Mouse (Mus musculus): ENCODE data around the gene Tmem126a. TPM values are rescaled to one million over a fixed set of nuclear protein-coding genes. Genes with fewer than 3 reads are reported as not detected.

Tmem126a gene
- polyA plus RNA-seq, 1 experiment from 2014 or later: 105 TPM

Other genes starting within 250 kb of the Tmem126a start
- not detected in 2 replicates for gene Ccdc83, start 191.5 kb downstream of the Tmem126a start, polyA plus RNA-seq (2016; fragmentation: Nextera tagmentation; extraction: Ambion mirVana)
- 7.4 and 8.9 TPM in 2 replicates for gene Sytl2, start 155.0 kb downstream of the Tmem126a start, polyA plus RNA-seq (2016; fragmentation: Nextera tagmentation; extraction: Ambion mirVana)
- 2.2 and 2.7 TPM in 2 replicates for gene Ccdc89, start 30.7 kb downstream of the Tmem126a start, polyA plus RNA-seq (2016; fragmentation: Nextera tagmentation; extraction: Ambion mirVana)
- 68.9 and 69.0 TPM in 2 replicates for gene Crebzf, start 14.5 kb downstream of the Tmem126a start, polyA plus RNA-seq (2016; fragmentation: Nextera tagmentation; extraction: Ambion mirVana)
- gene Tmem126b, start 18.8 kb upstream of the Tmem126a start, polyA plus RNA-seq (2016; fragmentation: Nextera tagmentation; extraction: Ambion mirVana): 40.5 and 42.4 TPM in 2 replicates
- 7.4 and 11.0 TPM in 2 replicates for gene Dlg2, start 19.4 kb upstream of the Tmem126a start, polyA plus RNA-seq (2016; fragmentation: Nextera tagmentation; extraction: Ambion mirVana)

Data from embryonic facial prominence, embryonic 12.5 days (tissue).